Mouse (Mus musculus) kidney, adult 2 months (tissue): Measurements from ENCODE around the gene Plcb1. TPM values are rescaled to one million over a fixed set of nuclear protein-coding genes. Genes with fewer than 3 reads are reported as not detected.

Source experiments
- DNase-seq: peaks from one replicate; pipeline ENCODE4 v3.0.0; 2021
- H3K27ac ChIP-seq: fragments of 200-500 bp; 2 replicates; pipeline ENCODE4 v1.5.1; 2012; ENCODE audit warnings: low read depth, low read length, control low read depth, inconsistent platforms; ENCODE audit not compliant: insufficient read depth
- H3K27me3 ChIP-seq: fragments of 200-500 bp; replicated peaks from 2 replicates; pipeline ENCODE4 v1.6.1; 2012; ENCODE audit warnings: mild to moderate bottlenecking, moderate library complexity, low read length, inconsistent platforms; ENCODE audit not compliant: control insufficient read depth, insufficient read depth
- H3K36me3 ChIP-seq: fragments of 200-500 bp; 2 replicates; pipeline ENCODE4 v1.6.1; 2012; ENCODE audit warnings: mild to moderate bottlenecking, moderate library complexity, low read length, inconsistent platforms; ENCODE audit not compliant: control insufficient read depth, insufficient read depth
- H3K4me1 ChIP-seq: fragments of 200-500 bp; 2 replicates; pipeline ENCODE4 v1.6.1; 2011; ENCODE audit warnings: low read length; ENCODE audit not compliant: control insufficient read depth, insufficient read depth
- H3K4me3 ChIP-seq: fragments of 200-500 bp; 2 replicates; pipeline ENCODE4 v1.5.1; 2011; ENCODE audit warnings: mild to moderate bottlenecking, low read depth, low read length, control low read depth; ENCODE audit not compliant: insufficient read depth
- CTCF ChIP-seq: fragments of 200-500 bp; conservative IDR thresholded peaks from 2 replicates; pipeline ENCODE4 v1.5.1; 2011; ENCODE audit warnings: low read depth, mild to moderate bottlenecking, control low read depth, low read length, moderate library complexity, mixed read lengths; ENCODE audit not compliant: insufficient read depth, insufficient read length
- POLR2A ChIP-seq: fragments of 200-500 bp; IDR thresholded peaks from one replicate; pipeline ENCODE4 v1.6.1; 2011; ENCODE audit warnings: low read depth, low read length, control low read depth
- WGBS: fragments of 180-500 bp; shearing (Covaris S2); methylation state at CpG from one replicate; pipeline ENCODE4 v1.1.7; 2018; 5-methylcytosine and 5-hydroxymethylcytosine counted together
- polyA plus RNA-seq: library from polyadenylated mRNA; depleted of rRNA; stranded (reverse); fragments of >200 nt; gene quantifications from 2 replicates; pipeline ENCODE4 v1.2.3, GENCODE M21; 2012

The Plcb1 gene
- polyA plus RNA-seq, 1 experiment, result 5.0 TPM

DNA sequence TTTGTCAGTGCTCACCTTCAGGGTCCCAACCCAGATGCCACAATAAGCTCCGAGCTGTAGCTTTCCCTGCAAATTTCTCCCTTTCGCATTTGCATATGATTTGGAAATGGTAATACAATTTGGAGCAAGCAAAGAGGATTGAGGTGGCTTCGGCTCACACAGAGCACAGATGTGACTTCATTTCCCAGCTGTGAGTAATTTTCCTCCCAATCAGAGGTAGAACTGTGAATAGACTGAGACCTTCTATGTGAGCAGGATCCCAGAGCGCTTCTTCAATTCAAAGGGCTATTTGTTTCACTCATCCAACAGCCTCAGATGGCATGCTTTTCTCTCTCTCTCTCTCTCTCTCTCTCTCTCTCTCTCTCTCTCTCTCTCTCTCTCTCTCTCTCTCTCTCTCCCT, 367.4 kb downstream of the Plcb1 start:
- H3K27me3 ChIP-seq, result no peaks in the 10 kb centered on the region
- no peaks in the 10 kb centered on the region for H3K4me1 ChIP-seq
- 82% methylated on average over 4 of the region's 4 CpGs for WGBS
- no peak overlapping the region for H3K27ac ChIP-seq
- no peak for DNase-seq
- H3K4me3 ChIP-seq, result no peak overlapping the region
- no peak for TF ChIP-seq CTCF
- no peak for TF ChIP-seq POLR2A
- no peaks in the 10 kb centered on the region for H3K36me3 ChIP-seq

DNA sequence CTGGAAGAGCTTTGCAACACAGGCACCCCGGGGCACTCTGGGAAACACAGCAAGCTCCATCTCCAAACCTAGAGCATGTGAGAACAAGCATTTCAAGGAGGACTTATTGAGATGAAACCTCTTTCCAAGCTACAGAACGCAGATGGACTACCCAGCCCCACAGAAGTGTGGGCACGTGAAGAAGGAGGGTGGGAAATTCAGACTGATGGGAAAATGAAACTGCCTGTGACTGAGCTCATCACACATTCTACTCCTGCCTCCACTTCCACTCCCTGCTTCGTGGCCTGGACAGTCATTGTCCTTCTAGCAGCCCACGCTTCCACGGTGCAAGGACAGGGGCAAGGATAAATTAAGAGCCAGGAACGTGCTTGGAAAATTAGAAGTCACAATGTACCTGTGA, 370.2 kb downstream of the Plcb1 start:
- H3K4me1 ChIP-seq, result no peaks in the 10 kb centered on the region
- 80% methylated on average over 7 of the region's 7 CpGs for WGBS
- no peak overlapping the region for H3K27ac ChIP-seq
- DNase-seq, result no peak
- TF ChIP-seq POLR2A (no peak), CTCF (no peak)
- no peaks in the 10 kb centered on the region for H3K36me3 ChIP-seq
- H3K27me3 ChIP-seq, result no peaks in the 10 kb centered on the region
- H3K4me3 ChIP-seq, result no peak overlapping the region

DNA sequence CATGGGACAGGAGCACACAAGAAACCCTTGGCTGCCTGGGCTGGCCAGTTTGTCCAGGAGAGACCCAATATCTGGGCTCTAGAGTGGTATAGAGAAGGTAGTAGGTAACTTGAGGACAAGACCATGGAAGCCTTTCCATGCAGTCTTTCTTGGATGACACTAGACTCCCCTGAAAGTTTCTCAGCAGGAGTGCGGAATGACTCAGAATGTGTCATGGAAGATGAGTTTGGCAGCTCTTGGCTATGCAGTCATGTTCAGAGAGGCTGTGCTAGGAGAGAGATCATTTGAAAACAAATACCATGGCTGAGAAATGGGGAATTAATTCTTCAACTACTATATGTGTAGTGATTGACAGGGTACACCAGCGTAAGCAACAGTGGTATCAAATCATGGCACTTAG, 372.1 kb downstream of the Plcb1 start:
- DNase-seq, result no peak
- WGBS, result over 99% methylated on average over 2 of the region's 2 CpGs
- Histone ChIP-seq H3K36me3 (no peaks in the 10 kb centered on the region), H3K4me1 (no peaks in the 10 kb centered on the region), H3K4me3 (no peak overlapping the region), H3K27ac (no peak overlapping the region), H3K27me3 (no peaks in the 10 kb centered on the region)
- no peak for TF ChIP-seq CTCF
- TF ChIP-seq POLR2A, result no peak

DNA sequence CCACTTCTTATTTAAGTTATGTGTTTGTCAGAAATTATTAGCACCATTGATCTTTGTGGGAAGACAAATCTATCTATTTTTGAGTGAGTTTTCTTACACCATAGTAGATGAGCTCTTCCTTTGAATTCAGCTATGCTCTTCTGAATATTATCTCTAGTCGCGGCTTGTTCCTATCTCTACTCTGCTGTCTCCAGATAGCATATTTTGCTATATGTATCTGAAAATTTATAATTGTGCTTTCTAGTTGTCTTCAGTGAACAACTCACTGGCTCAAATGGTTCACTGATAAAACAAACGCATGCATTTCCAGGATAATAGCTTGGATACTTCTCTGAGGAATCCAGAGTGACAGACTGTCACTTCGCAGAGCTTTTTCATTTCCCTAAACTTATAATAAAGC, 375.8 kb downstream of the Plcb1 start:
- Histone ChIP-seq H3K4me3 (no peak overlapping the region), H3K36me3 (no peaks in the 10 kb centered on the region), H3K4me1 (no peaks in the 10 kb centered on the region), H3K27ac (no peak overlapping the region), H3K27me3 (no peaks in the 10 kb centered on the region)
- no peak for DNase-seq
- TF ChIP-seq POLR2A (no peak), CTCF (no peak)
- 94% methylated on average over 4 of the region's 4 CpGs for WGBS

DNA sequence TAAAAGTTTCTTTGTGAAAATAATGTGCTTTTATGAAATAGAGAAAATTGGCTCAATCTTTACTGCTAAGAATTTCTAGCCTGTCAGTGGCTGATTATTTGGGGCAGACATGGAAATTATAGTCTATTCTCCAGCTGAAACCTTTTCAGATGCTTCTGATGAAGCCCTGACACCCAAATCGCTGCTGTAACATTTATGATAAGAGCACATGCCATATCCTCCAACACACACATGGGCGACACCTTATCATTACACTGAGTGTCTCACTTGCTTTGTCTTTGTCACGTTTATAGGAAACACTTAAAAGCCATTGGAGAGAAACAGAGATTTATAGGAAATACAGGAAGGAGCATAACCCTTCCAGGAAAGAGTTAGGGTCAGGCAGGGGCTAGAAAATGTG, 379.6 kb downstream of the Plcb1 start:
- WGBS, result 69% methylated on average over 3 of the region's 3 CpGs
- H3K27ac ChIP-seq, result no peak overlapping the region
- no peak for DNase-seq
- H3K4me3 ChIP-seq, result no peak overlapping the region
- no peak for TF ChIP-seq POLR2A
- TF ChIP-seq CTCF, result no peak
- H3K27me3 ChIP-seq, result no peaks in the 10 kb centered on the region
- H3K36me3 ChIP-seq, result no peaks in the 10 kb centered on the region
- no peaks in the 10 kb centered on the region for H3K4me1 ChIP-seq

DNA sequence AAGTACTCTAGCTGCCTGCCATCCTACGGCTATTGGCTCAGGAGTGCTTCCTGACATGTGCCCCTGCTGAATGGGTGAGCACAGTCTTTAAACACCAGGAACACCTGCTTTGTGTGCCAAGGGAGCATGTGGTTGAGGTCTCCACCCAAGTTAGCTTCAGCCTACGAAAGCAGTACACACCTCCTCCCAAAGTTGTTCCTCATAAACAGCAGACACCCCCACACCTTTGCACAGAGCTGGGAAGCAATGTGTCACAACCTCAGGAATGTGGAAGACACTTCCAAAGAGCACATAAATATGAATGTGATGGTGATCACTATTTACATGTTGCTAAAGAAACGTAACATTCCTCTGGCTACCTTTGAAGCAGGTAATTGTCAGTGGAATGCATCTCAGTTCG, 389.7 kb downstream of the Plcb1 start:
- no peak for DNase-seq
- H3K27ac ChIP-seq, result no peak overlapping the region
- no peak for TF ChIP-seq CTCF
- no peak for TF ChIP-seq POLR2A
- H3K36me3 ChIP-seq, result no peaks in the 10 kb centered on the region
- no peaks in the 10 kb centered on the region for H3K27me3 ChIP-seq
- WGBS, result 67% methylated on average over 4 of the region's 4 CpGs
- H3K4me1 ChIP-seq, result 0 out of 2 replicates have a peak, but pooled peaks cover 3% of the 10 kb centered on the region
- no peak overlapping the region for H3K4me3 ChIP-seq

DNA sequence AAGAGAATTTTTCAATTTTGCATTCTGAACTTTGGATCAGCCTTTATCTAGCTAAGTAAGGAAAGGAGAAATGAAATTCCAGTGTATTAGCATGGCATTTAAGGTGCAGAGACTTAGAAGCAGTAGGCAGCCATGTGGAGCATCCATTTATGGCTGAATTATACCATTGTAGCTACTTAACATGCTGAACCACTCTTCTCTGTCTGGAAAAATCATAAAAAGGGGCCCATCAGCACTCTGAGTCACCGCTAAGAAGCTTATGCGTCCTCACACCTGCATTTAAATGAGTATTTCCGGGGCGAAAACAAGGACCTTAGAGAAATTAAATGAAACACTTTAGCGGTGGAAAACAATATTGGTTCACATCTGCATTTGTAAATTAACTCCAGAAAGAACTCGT, 401.8 kb downstream of the Plcb1 start:
- Histone ChIP-seq H3K4me3 (no peak overlapping the region), H3K27me3 (no peaks in the 10 kb centered on the region), H3K27ac (no peak overlapping the region), H3K4me1 (no peaks in the 10 kb centered on the region), H3K36me3 (no peaks in the 10 kb centered on the region)
- TF ChIP-seq POLR2A (no peak), CTCF (no peak)
- peak; percentile 11 for DNase-seq
- 56% methylated on average over 6 of the region's 6 CpGs for WGBS

DNA sequence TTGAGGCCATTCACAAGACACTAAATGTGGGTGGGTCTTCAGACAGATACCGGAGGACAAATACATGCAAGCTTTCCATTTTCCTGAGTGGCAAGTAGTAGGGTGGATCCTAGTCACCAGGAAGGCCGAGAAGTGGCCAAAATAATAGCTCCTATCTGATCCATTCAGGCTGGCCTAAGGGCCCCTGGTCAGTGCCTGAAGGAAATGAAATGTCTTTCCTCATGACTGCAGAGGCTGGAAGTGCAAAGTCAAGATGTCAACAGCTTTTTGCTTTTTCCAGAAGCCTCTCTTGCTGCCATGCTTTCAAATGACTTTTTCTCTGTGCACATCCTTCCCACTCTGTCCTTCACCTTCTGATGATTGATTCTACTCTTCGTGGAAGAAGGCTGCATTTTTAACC, 415.0 kb downstream of the Plcb1 start:
- DNase-seq, result no peak
- 80% methylated on average over 3 of the region's 3 CpGs for WGBS
- Histone ChIP-seq H3K27me3 (no peaks in the 10 kb centered on the region), H3K4me3 (no peak overlapping the region), H3K27ac (no peak overlapping the region), H3K36me3 (no peaks in the 10 kb centered on the region), H3K4me1 (peaks cover 5% of the 10 kb centered on the region; the same call in 1 of the 2 replicates)
- TF ChIP-seq POLR2A (no peak), CTCF (no peak)
